In genomic region chr1:4623268-4623667, GRCm38 (mm10) we compare ENCODE assay signal across 11 mouse cellular contexts.
DNase-seq lines count a peak whose midpoint lies in the region; ATAC-seq and TF ChIP-seq lines count a peak whose summit lies in the region.
"Had no signal": no experiment of that assay in that cellular context is flagged by ENCODE, and none has a peak within 500 bp of the region (broad histone marks: within the 10 kb centered on the region; RNA-seq: fewer than 3 reads in every experiment).

No protein-coding gene starts in this region.

- H3K9ac ChIP-seq in kidney, embryonic 16.5 days (replicated peaks; ENCODE audit: low read length) = no peak overlapping the region
- H3K9ac ChIP-seq in midbrain, postnatal 0 days (replicated peaks; ENCODE audit: low read length, poor library complexity, severe bottlenecking) = no peak overlapping the region
- H3K9ac ChIP-seq: limb, embryonic 13.5 days had no signal

- H3K4me1 ChIP-seq in brown adipose tissue, adult 24 weeks (ENCODE audit: control insufficient read depth, insufficient read depth, insufficient read length, low read length) = peaks cover 2% of the 10 kb centered on the region; the same call in 1 of the 2 replicates
- peaks cover 5% of the 10 kb centered on the region; the same call in 1 of the 2 replicates for H3K4me1 ChIP-seq in kidney, embryonic 16.5 days (ENCODE audit: insufficient read depth, low read length)
- no peaks in the 10 kb centered on the region for H3K4me1 ChIP-seq in midbrain, postnatal 0 days (ENCODE audit: insufficient read depth, low read length)
- H3K4me1 ChIP-seq: embryonic facial prominence, embryonic 10.5 days; limb, embryonic 13.5 days had no signal

- DNase-seq in gastrocnemius, adult 2 months = no peak
- DNase-seq in gastrocnemius, postnatal 14 days = no peak
- peak; percentile 24 for DNase-seq in lung, postnatal 10 days
- no peak for DNase-seq in left cerebral cortex, postnatal 36 days (ENCODE audit: low spot score in 2 of 2)
- DNase-seq in ovary, adult 18-20 months (ENCODE audit: low spot score) = no peak
- no peak for DNase-seq in midbrain, postnatal 0 days (ENCODE audit: low spot score)

- TF ChIP-seq CTCF in gastrocnemius, adult 2 months (IDR thresholded peaks at IDR 0.05) = no peak
- TF ChIP-seq CTCF in midbrain, postnatal 0 days (IDR thresholded peaks at IDR 0.05) = no peak

- no peaks in the 10 kb centered on the region for H3K36me3 ChIP-seq in kidney, embryonic 16.5 days (ENCODE audit: insufficient read depth, low read length)
- H3K36me3 ChIP-seq in midbrain, postnatal 0 days (ENCODE audit: insufficient read depth, low read length) = no peaks in the 10 kb centered on the region
- H3K36me3 ChIP-seq: embryonic facial prominence, embryonic 10.5 days; limb, embryonic 13.5 days had no signal

- H3K9me3 ChIP-seq in kidney, embryonic 16.5 days (ENCODE audit: low read length) = no peaks in the 10 kb centered on the region
- no peaks in the 10 kb centered on the region for H3K9me3 ChIP-seq in midbrain, postnatal 0 days (ENCODE audit: low read length)
- H3K9me3 ChIP-seq: embryonic facial prominence, embryonic 10.5 days; limb, embryonic 13.5 days had no signal

- intact Hi-C loops in gastrocnemius, adult 2 months (cut with DNase I) = no loop called here
- intact Hi-C loops in gastrocnemius, postnatal 14 days (cut with DNase I; ENCODE audit: low total_unique reads) = no loop called here
- intact Hi-C loops in left cerebral cortex, postnatal 36 days (cut with DNase I) = no loop called here

- no peak overlapping the region for H3K4me2 ChIP-seq in kidney, embryonic 16.5 days (replicated peaks; ENCODE audit: low read depth, low read length)
- no peak overlapping the region for H3K4me2 ChIP-seq in midbrain, postnatal 0 days (ENCODE audit: low read depth, low read length, poor library complexity, severe bottlenecking)
- H3K4me2 ChIP-seq: limb, embryonic 13.5 days had no signal

- ATAC-seq in kidney, embryonic 16.5 days (ENCODE audit: low FRiP score, low TSS enrichment) = no peak
- no peak for ATAC-seq in midbrain, postnatal 0 days (ENCODE audit: low FRiP score)
- ATAC-seq: forebrain, embryonic 14.5 days had no signal

- WGBS in kidney, embryonic 16.5 days = 42% methylated on average over 2 of the region's 2 CpGs
- WGBS in midbrain, postnatal 0 days = 79% methylated on average over 2 of the region's 2 CpGs

- H3K27ac ChIP-seq in gastrocnemius, adult 2 months = peak overlapping the region; percentile 32
- peak overlapping the region; percentile 88 for H3K27ac ChIP-seq in brown adipose tissue, adult 24 weeks (replicated peaks; ENCODE audit: low read depth, low read length)
- H3K27ac ChIP-seq in kidney, embryonic 16.5 days (ENCODE audit: low read length) = peak overlapping the region; percentile 83
- no peak overlapping the region for H3K27ac ChIP-seq in midbrain, postnatal 0 days (ENCODE audit: low read depth, low read length)
- H3K27ac ChIP-seq: embryonic facial prominence, embryonic 10.5 days; limb, embryonic 13.5 days had no signal

- H3K4me3 ChIP-seq in gastrocnemius, adult 2 months = no peak overlapping the region
- H3K4me3 ChIP-seq in brown adipose tissue, adult 24 weeks (ENCODE audit: insufficient read depth, low read depth, low read length) = no peak overlapping the region
- H3K4me3 ChIP-seq in kidney, embryonic 16.5 days (ENCODE audit: low read length) = no peak overlapping the region
- H3K4me3 ChIP-seq in midbrain, postnatal 0 days (ENCODE audit: low read depth, low read length) = no peak overlapping the region
- H3K4me3 ChIP-seq: embryonic facial prominence, embryonic 10.5 days; limb, embryonic 13.5 days had no signal

- H3K27me3 ChIP-seq in kidney, embryonic 16.5 days (ENCODE audit: insufficient read depth, low read length) = no peaks in the 10 kb centered on the region
- no peaks in the 10 kb centered on the region for H3K27me3 ChIP-seq in midbrain, postnatal 0 days (ENCODE audit: insufficient read depth, low read length)
- H3K27me3 ChIP-seq: limb, embryonic 13.5 days had no signal
